Mouse (Mus musculus) heart, postnatal 0 days (tissue): ENCODE measurements around the gene Cdc42ep3. TPM values are rescaled to one million over a fixed set of nuclear protein-coding genes. Genes with fewer than 3 reads are reported as not detected.

Experiments used
- ATAC-seq: fragments of 200-750 bp; cut with Nextera tagmentation; 2 replicates; pipeline ENCODE4 v1.8.0; 2017; ENCODE audit warnings: low read depth, moderate number of reproducible peaks, moderate library complexity; ENCODE audit not compliant: insufficient read depth
- DNase-seq: peaks from one replicate; pipeline ENCODE4 v3.0.0-alpha.2; 2016; ENCODE audit warnings: low spot score
- H3K27ac ChIP-seq: fragments of 300-500 bp; sonication (generic); 2 replicates; pipeline ENCODE4 v1.5.1; 2014; ENCODE audit warnings: low read depth, mild to moderate bottlenecking
- H3K27me3 ChIP-seq: fragments of 300-500 bp; sonication (generic); 2 replicates; pipeline ENCODE4 v1.6.1; 2014; ENCODE audit warnings: low read length, mixed read lengths; ENCODE audit not compliant: control insufficient read depth, insufficient read depth
- H3K36me3 ChIP-seq: fragments of 300-500 bp; sonication (generic); replicated peaks from 2 replicates; pipeline ENCODE4 v1.6.1; 2014; ENCODE audit warnings: low read length, mixed read lengths; ENCODE audit not compliant: control insufficient read depth, insufficient read depth
- H3K4me1 ChIP-seq: fragments of 300-500 bp; sonication (generic); 2 replicates; pipeline ENCODE4 v1.6.1; 2014; ENCODE audit warnings: antibody characterized with exemption; ENCODE audit not compliant: control insufficient read depth, insufficient read depth
- H3K4me2 ChIP-seq: fragments of 300-500 bp; sonication (generic); 2 replicates; pipeline ENCODE4 v1.6.1; 2014; ENCODE audit warnings: low read depth, mild to moderate bottlenecking, low read length, moderate library complexity
- H3K4me3 ChIP-seq: fragments of 300-500 bp; sonication (generic); 2 replicates; pipeline ENCODE4 v1.5.1; 2014; ENCODE audit warnings: low read depth, low read length
- H3K9ac ChIP-seq: fragments of 300-500 bp; sonication (generic); replicated peaks from 2 replicates; pipeline ENCODE4 v1.6.1; 2014; ENCODE audit warnings: low read depth, low read length, mixed read lengths
- H3K9me3 ChIP-seq: fragments of 300-500 bp; sonication (generic); replicated peaks from 2 replicates; pipeline ENCODE4 v1.6.1; 2016; ENCODE audit warnings: low read length; ENCODE audit not compliant: control insufficient read depth
- CTCF ChIP-seq: IDR thresholded peaks from 2 replicates; pipeline ENCODE4 v1.5.1; 2016; ENCODE audit warnings: antibody characterized with exemption, control low read depth, low read depth
- EP300 ChIP-seq: IDR thresholded peaks from 2 replicates; pipeline ENCODE4 v1.6.1; 2016; ENCODE audit warnings: antibody characterized with exemption, low read depth
- WGBS: fragments of 180-500 bp; shearing (Covaris S2); extraction: QIAGEN DNeasy Blood & Tissue Kit; methylation state at CpG from one replicate; pipeline ENCODE4 v1.1.7; 2014; 5-methylcytosine and 5-hydroxymethylcytosine counted together
- polyA plus RNA-seq: library from polyadenylated mRNA; unstranded; fragments of >200 nt; fragmentation: Nextera tagmentation; extraction: Ambion mirVana; gene quantifications from 2 replicates; pipeline ENCODE4 v1.2.1, GENCODE M21; 2015
- total RNA-seq: library from RNA; depleted of rRNA; stranded (reverse); fragments of >200 nt; gene quantifications from 2 replicates; pipeline ENCODE4 v1.2.3, GENCODE M21; 2014; ENCODE audit warnings: low replicate concordance

Gene Cdc42ep3
- total and polyA plus RNA-seq, 2 experiments from 2014 or later, result 37.5 to 74.4 TPM

DNA sequence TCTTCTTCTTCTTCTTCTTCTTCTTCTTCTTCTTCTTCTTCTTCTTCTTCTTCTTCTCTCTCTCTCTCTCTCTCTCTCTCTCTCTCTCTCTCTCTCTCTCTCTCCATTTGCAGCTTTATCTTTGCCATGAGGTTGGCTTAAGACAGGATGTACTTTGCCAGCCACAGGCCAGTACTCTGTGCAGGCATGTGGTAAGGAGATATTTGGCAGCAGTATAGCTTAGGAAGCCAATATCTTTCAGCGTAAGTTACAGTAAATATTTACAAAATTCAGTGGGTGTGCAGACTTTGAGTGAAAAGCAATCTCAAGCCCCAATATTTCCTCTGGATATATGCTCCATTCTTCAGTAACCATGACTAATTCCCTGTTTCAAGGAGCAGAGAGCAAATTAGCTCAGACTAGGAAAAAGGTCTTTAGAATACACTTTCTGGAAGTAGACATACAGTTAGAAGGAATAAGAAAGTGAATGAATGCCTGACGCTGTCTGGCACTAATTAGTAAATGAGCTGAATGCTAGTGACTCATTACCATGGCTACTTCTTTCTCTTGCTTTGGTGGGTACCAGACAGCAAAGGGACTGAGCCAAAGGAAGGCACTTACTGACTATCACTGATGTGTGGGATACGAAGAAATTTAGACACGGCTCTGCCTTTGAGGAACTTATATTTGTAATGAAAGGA is 39.3 kb downstream of the Cdc42ep3 start:
- no peak for ATAC-seq
- no peak overlapping the region for H3K27ac ChIP-seq
- no peak for TF ChIP-seq EP300
- TF ChIP-seq CTCF, result no peak
- 89% methylated on average over 4 of the region's 4 CpGs for WGBS
- H3K27me3 ChIP-seq, result no peaks in the 10 kb centered on the region
- no peaks in the 10 kb centered on the region for H3K36me3 ChIP-seq
- no peak for DNase-seq
- no peaks in the 10 kb centered on the region for H3K4me1 ChIP-seq
- no peak overlapping the region for H3K9ac ChIP-seq
- no peak overlapping the region for H3K4me2 ChIP-seq
- H3K4me3 ChIP-seq, result no peak overlapping the region
- H3K9me3 ChIP-seq, result no peaks in the 10 kb centered on the region

DNA sequence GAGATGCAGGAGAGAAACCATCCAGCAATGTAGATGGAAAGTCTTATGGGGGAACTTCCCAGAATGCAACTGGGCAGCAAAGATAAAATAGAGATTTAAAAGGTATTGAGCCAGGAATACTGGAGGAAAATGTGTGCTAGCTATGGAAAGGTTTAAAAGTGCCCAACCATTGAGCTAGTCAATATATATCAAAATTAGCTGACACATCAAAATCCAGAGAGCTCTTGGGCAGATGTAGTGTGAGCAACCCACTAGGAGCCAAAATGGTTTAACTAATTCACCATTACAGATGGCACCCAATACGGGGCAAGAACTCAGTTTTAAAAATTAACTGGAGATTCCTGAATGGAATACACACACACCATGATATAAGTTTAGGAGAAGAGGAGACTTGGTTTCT is 44.4 kb downstream of the Cdc42ep3 start:
- DNase-seq, result no peak
- Histone ChIP-seq H3K27ac (no peak overlapping the region), H3K36me3 (no peaks in the 10 kb centered on the region), H3K4me2 (no peak overlapping the region), H3K9ac (no peak overlapping the region), H3K27me3 (no peaks in the 10 kb centered on the region), H3K4me1 (no peaks in the 10 kb centered on the region), H3K9me3 (no peaks in the 10 kb centered on the region), H3K4me3 (no peak overlapping the region)
- TF ChIP-seq CTCF, result no peak
- no peak for TF ChIP-seq EP300
- ATAC-seq, result no peak
- 83% methylated on average over 1 of the region's 1 CpGs for WGBS

DNA sequence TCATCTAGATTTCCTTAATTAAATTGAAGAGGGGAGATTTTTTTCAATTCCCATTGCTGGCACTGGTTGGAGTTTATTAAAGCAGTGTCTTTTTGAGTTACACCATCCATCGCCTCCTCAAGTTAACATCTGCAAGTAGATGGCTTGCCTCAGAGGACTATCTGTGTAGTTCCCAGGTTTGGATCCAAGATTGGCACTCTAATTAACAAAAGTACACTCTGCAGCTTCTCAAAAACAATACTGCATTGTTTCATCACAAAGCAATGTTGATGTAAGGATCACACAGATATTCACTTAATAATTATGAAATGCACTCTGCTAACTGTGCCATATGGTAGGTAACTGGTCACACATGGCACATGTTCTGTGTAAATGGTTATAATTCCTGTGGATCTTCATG is 45.4 kb downstream of the Cdc42ep3 start:
- H3K4me1 ChIP-seq, result no peaks in the 10 kb centered on the region
- no peak overlapping the region for H3K4me2 ChIP-seq
- no peak overlapping the region for H3K27ac ChIP-seq
- WGBS, result 89% methylated on average over 1 of the region's 1 CpGs
- no peaks in the 10 kb centered on the region for H3K9me3 ChIP-seq
- no peak overlapping the region for H3K4me3 ChIP-seq
- no peaks in the 10 kb centered on the region for H3K27me3 ChIP-seq
- TF ChIP-seq EP300, result no peak
- no peak for TF ChIP-seq CTCF
- no peak for DNase-seq
- no peak overlapping the region for H3K9ac ChIP-seq
- no peaks in the 10 kb centered on the region for H3K36me3 ChIP-seq
- no peak for ATAC-seq

DNA sequence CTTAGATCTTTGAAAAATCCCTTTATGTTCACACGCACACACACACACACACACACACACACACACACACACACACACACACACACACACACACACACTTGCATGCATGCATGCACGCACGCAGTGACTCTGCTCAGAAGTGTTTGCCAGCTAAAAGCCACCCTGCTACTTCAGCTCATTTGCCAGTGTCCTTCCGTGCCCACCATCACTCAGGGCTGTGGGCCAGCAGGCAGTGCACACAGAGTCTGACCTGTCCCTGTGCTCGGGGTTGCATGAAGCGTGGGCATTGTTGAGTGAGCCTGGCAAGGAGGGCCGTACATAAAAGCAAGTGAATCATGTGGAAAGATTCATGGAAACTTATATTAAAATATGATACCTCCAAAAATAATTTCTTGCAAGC is 49.2 kb downstream of the Cdc42ep3 start:
- H3K4me3 ChIP-seq, result no peak overlapping the region
- ATAC-seq (no peak), DNase-seq (no peak)
- H3K27me3 ChIP-seq, result no peaks in the 10 kb centered on the region
- no peak overlapping the region for H3K27ac ChIP-seq
- no peaks in the 10 kb centered on the region for H3K36me3 ChIP-seq
- no peak overlapping the region for H3K9ac ChIP-seq
- no peak for TF ChIP-seq EP300
- TF ChIP-seq CTCF, result no peak
- 83% methylated on average over 7 of the region's 7 CpGs for WGBS
- H3K4me2 ChIP-seq, result no peak overlapping the region
- no peaks in the 10 kb centered on the region for H3K9me3 ChIP-seq
- H3K4me1 ChIP-seq, result no peaks in the 10 kb centered on the region

DNA sequence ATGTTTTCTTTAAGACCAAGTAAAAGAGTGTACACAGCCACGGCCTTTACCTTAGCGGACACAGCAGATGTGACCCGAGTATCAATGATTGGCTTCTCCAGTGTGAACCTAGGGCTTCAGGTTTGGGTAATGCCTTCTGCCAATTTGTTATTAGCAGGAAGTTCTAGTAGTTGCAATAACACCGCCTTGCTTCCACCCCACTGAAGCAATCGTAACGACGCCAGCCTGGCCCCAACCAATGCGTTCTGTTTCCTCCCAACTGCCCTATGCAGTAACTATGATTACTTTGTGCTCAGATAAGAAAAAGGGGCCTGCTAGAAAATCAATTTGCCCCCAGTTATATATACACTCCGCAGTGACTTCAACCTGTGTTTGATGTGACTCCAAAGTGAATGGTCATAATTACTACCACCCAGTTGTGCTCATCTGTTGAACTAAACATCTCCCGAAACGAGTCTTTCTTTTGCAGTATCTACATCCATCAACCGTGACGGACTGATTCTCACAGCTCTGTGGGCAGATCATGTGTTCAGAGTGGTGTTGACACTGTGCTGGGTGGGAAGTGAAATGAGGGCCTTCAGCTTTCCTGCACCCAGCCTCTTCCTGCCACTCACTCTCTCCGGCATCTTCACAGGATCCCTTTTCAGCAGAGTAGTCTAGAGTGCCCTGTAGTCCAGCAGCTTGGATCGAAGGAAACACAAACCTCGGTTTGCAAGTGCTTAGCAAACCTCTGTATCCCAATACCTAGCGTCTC is 51.0 kb downstream of the Cdc42ep3 start:
- no peak for TF ChIP-seq EP300
- no peak for TF ChIP-seq CTCF
- Histone ChIP-seq H3K27me3 (no peaks in the 10 kb centered on the region), H3K9me3 (no peaks in the 10 kb centered on the region), H3K27ac (no peak overlapping the region), H3K4me3 (no peak overlapping the region), H3K9ac (no peak overlapping the region), H3K4me1 (no peaks in the 10 kb centered on the region), H3K4me2 (no peak overlapping the region), H3K36me3 (no peaks in the 10 kb centered on the region)
- no peak for DNase-seq
- ATAC-seq, result no peak
- WGBS, result 88% methylated on average over 17 of the region's 17 CpGs
